Mouse (Mus musculus) left cerebral cortex, adult 2 months (tissue): ENCODE data around the gene Odf3. TPM values are rescaled to one million over a fixed set of nuclear protein-coding genes. Genes with fewer than 3 reads are reported as not detected.

Experiments
- DNase-seq, 2 experiments: peaks; one replicate each; pipeline ENCODE4 v3.0.0; 2021 to 2022; ENCODE audit warnings: low spot score in 2 of 2, mixed read lengths in 1 of 2; ENCODE audit errors: extremely low spot score in 1 of 2
- H3K27ac ChIP-seq: fragments of 200-600 bp; 2 replicates; pipeline ENCODE4 v1.8.1; 2022
- H3K4me3 ChIP-seq: fragments of 200-600 bp; 2 replicates; pipeline ENCODE4 v1.8.1; 2022
- CTCF ChIP-seq: fragments of 200-600 bp; IDR thresholded peaks from 2 replicates; pipeline ENCODE4 v1.8.1; 2022; ENCODE audit warnings: antibody characterized with exemption, mild to moderate bottlenecking, moderate library complexity
- intact Hi-C: fragments of 180-260 bp; cut with DNase I; formaldehyde crosslinking; loops from one replicate; pipeline ENCODE4 v1.15.1; 2025
- total RNA-seq, 2 experiments: library from RNA; stranded (reverse); gene quantifications; 2 replicates each; pipeline ENCODE4 v1.2.3; 2021

Odf3 gene
- total RNA-seq, 2 experiments from 2014 or later, result not detected

GRCm38 (mm10) chr7:140828171-140828881 is 19.3 kb upstream of the Odf3 start:
- peak; percentile 49 to 62 for DNase-seq
- intact Hi-C loops, result loop anchor here (2.0 kb wide), 4 partner anchors 350 to 748 kb away; partner anchors contain the start of gene Sprn
- H3K4me3 ChIP-seq, result peak overlapping the region; percentile 21; the same call in 1 of the 2 replicates
- TF ChIP-seq CTCF, result peak; percentile 66
- peak overlapping the region; percentile 84 for H3K27ac ChIP-seq

- DNase-seq, result no peak
- H3K4me3 ChIP-seq, result no peak overlapping the region
- no peak overlapping the region for H3K27ac ChIP-seq
- no peak for TF ChIP-seq CTCF
- intact Hi-C loops, result no loop called here
Measured at GRCm38 (mm10) chr7:140831447-140831846, 16.2 kb upstream of the Odf3 start.

- intact Hi-C loops, result no loop called here
- Histone ChIP-seq H3K27ac (no peak overlapping the region), H3K4me3 (no peak overlapping the region)
- no peak for TF ChIP-seq CTCF
- DNase-seq, result no peak
Measured at GRCm38 (mm10) chr7:140833341-140833740, 14.3 kb upstream of the Odf3 start.

GRCm38 (mm10) chr7:140834968-140835757 is 12.4 kb upstream of the Odf3 start, which contains the start of gene Urah:
Urah (plus strand) TSS chr7:140835018.
- intact Hi-C loops, result no loop called here
- no peak for DNase-seq
- H3K4me3 ChIP-seq, result no peak within 1 kb of the TSS
- H3K27ac ChIP-seq, result peak within 1 kb of the TSS; percentile 77
- no peak for TF ChIP-seq CTCF

- DNase-seq, result no peak
- intact Hi-C loops, result no loop called here
- peak overlapping the region; percentile 77 for H3K27ac ChIP-seq
- TF ChIP-seq CTCF, result no peak
- no peak overlapping the region for H3K4me3 ChIP-seq
Measured at GRCm38 (mm10) chr7:140835758-140836087, 11.9 kb upstream of the Odf3 start.

- DNase-seq, result no peak
- Histone ChIP-seq H3K4me3 (no peak overlapping the region), H3K27ac (peak overlapping the region; percentile 77)
- no peak for TF ChIP-seq CTCF
- intact Hi-C loops, result no loop called here
Measured at GRCm38 (mm10) chr7:140836243-140837115, 11.1 kb upstream of the Odf3 start.

- intact Hi-C loops, result no loop called here
- no peak for DNase-seq
- no peak overlapping the region for H3K4me3 ChIP-seq
- H3K27ac ChIP-seq, result no peak overlapping the region
- TF ChIP-seq CTCF, result no peak
Measured at GRCm38 (mm10) chr7:140839556-140839955, 8.0 kb upstream of the Odf3 start.

GRCm38 (mm10) chr7:140840750-140841735 is 6.6 kb upstream of the Odf3 start:
- no peak overlapping the region for H3K27ac ChIP-seq
- TF ChIP-seq CTCF, result no peak
- intact Hi-C loops, result no loop called here
- H3K4me3 ChIP-seq, result no peak overlapping the region
- no peak for DNase-seq

- Histone ChIP-seq H3K27ac (no peak overlapping the region), H3K4me3 (no peak overlapping the region)
- TF ChIP-seq CTCF, result no peak
- intact Hi-C loops, result loop anchor here (1.0 kb wide), 1 partner anchor 59 kb away; no protein-coding TSS in a partner anchor
- DNase-seq, result no peak
Measured at GRCm38 (mm10) chr7:140843806-140844205, 3.8 kb upstream of the Odf3 start.

GRCm38 (mm10) chr7:140844905-140845665 is 2.5 kb upstream of the Odf3 start, which contains the start of gene Scgb1c1:
Scgb1c1 (plus strand) TSS chr7:140845547.
- intact Hi-C loops, result loop anchor here (1.0 to 5.0 kb wide), 4 partner anchors 37 to 331 kb away; partner anchors contain the start of genes Psmd13 and Sirt3
- no peak within 1 kb of the TSS for H3K27ac ChIP-seq
- peak; percentile 86 to 93 for DNase-seq
- no peak within 1 kb of the TSS for H3K4me3 ChIP-seq
- peak; percentile 89 for TF ChIP-seq CTCF
